Mouse (Mus musculus): ENCODE data around the gene Nipal1.

The Nipal1 gene

GRCm38 (mm10) chr5:72666428-72666827 is 18.8 kb downstream of the Nipal1 start:
- DNase-seq = no peak

- peak; percentile 68 to 80 for DNase-seq
Observed at GRCm38 (mm10) chr5:72668351-72668750, 20.8 kb downstream of the Nipal1 start.

- peak; percentile 27 to 31 for DNase-seq
Observed at GRCm38 (mm10) chr5:72671017-72671699, 23.6 kb downstream of the Nipal1 start.

GRCm38 (mm10) chr5:72674994-72675542 is 27.5 kb downstream of the Nipal1 start:
- no peak for DNase-seq

GRCm38 (mm10) chr5:72681451-72681850 is 33.9 kb downstream of the Nipal1 start:
- no peak for DNase-seq

- DNase-seq = no peak
Observed at GRCm38 (mm10) chr5:72689556-72689955, 42.0 kb downstream of the Nipal1 start.

- DNase-seq = no peak
Observed at GRCm38 (mm10) chr5:72690516-72690915, 42.9 kb downstream of the Nipal1 start.

GRCm38 (mm10) chr5:72694684-72695083 is 47.1 kb downstream of the Nipal1 start:
- DNase-seq = no peak

- peak; percentile 48 to 75 for DNase-seq
Observed at GRCm38 (mm10) chr5:72696491-72696890, 48.9 kb downstream of the Nipal1 start.

GRCm38 (mm10) chr5:72698343-72698742 is 50.7 kb downstream of the Nipal1 start:
- peak; percentile 77 to 78 for DNase-seq

- DNase-seq = peak; percentile 33 to 48
Observed at GRCm38 (mm10) chr5:72698818-72699499, 51.4 kb downstream of the Nipal1 start.

GRCm38 (mm10) chr5:72699500-72699818 is 51.9 kb downstream of the Nipal1 start:
- peak; percentile 43 to 53 for DNase-seq

GRCm38 (mm10) chr5:72702202-72702601 is 54.6 kb downstream of the Nipal1 start:
- no peak for DNase-seq

- DNase-seq = no peak
Observed at GRCm38 (mm10) chr5:72706095-72706494, 58.5 kb downstream of the Nipal1 start.

GRCm38 (mm10) chr5:72706722-72707121 is 59.1 kb downstream of the Nipal1 start:
- DNase-seq = no peak

GRCm38 (mm10) chr5:72709451-72709850 is 61.9 kb downstream of the Nipal1 start:
- DNase-seq = no peak

GRCm38 (mm10) chr5:72709976-72710375 is 62.4 kb downstream of the Nipal1 start:
- DNase-seq = no peak

GRCm38 (mm10) chr5:72710572-72711278 is 63.1 kb downstream of the Nipal1 start:
- peak; percentile 83 to 88 for DNase-seq

- no peak for DNase-seq
Observed at GRCm38 (mm10) chr5:72720587-72720986, 73.0 kb downstream of the Nipal1 start.

All from cerebellum, postnatal 10 days (tissue).